Mouse (Mus musculus): ENCODE data around the gene Rpl35.

GRCm38 (mm10) chr2:38986580-38986979 lies 18.8 kb downstream of the Rpl35 start:
- TF ChIP-seq GATA1 (IDR thresholded peaks at IDR 0.05; ENCODE audit: borderline replicate concordance, low read length) (no peak), FLI1 (IDR thresholded peaks at IDR 0.05; ENCODE audit: low read length) (no peak)
